Mouse (Mus musculus) telencephalon, adult 2 months (tissue): ENCODE results near the gene Slc4a3.

Source experiments
- DNase-seq: peaks from one replicate; pipeline ENCODE4 v3.0.0-alpha.2; 2011; ENCODE audit warnings: low read depth, low spot score

The Slc4a3 gene

GRCm38 (mm10) chr1:75521321-75522031 lies 24.6 kb upstream of the Slc4a3 start, which contains the start of gene Stk11ip:
Gene Stk11ip, plus strand, starts transcription at chr1:75521529.
- DNase-seq: peak; percentile 89

GRCm38 (mm10) chr1:75524679-75525078 lies 21.4 kb upstream of the Slc4a3 start:
- no peak for DNase-seq

GRCm38 (mm10) chr1:75530546-75530945 lies 15.5 kb upstream of the Slc4a3 start:
- DNase-seq: no peak

- no peak for DNase-seq
These were observed 13.5 kb upstream of the Slc4a3 start for GRCm38 (mm10) chr1:75532280-75533172.

GRCm38 (mm10) chr1:75533325-75534252 lies 12.5 kb upstream of the Slc4a3 start:
- DNase-seq: no peak

GRCm38 (mm10) chr1:75537587-75537986 lies 8.5 kb upstream of the Slc4a3 start:
- no peak for DNase-seq

- DNase-seq: no peak
These were observed 7.4 kb upstream of the Slc4a3 start for GRCm38 (mm10) chr1:75538597-75539190.

- no peak for DNase-seq
These were observed 4.6 kb upstream of the Slc4a3 start for GRCm38 (mm10) chr1:75541496-75541895.

- no peak for DNase-seq
These were observed 1.7 kb upstream of the Slc4a3 start for GRCm38 (mm10) chr1:75544351-75544750.

- DNase-seq: no peak
These were observed 1.3 kb downstream of the Slc4a3 start for GRCm38 (mm10) chr1:75547351-75547750.

- no peak for DNase-seq
These were observed 2.0 kb downstream of the Slc4a3 start for GRCm38 (mm10) chr1:75548083-75548482.

GRCm38 (mm10) chr1:75548871-75549270 lies 2.8 kb downstream of the Slc4a3 start:
- no peak for DNase-seq

GRCm38 (mm10) chr1:75549289-75550279 lies 3.5 kb downstream of the Slc4a3 start:
- DNase-seq: no peak

- DNase-seq: no peak
These were observed 4.5 kb downstream of the Slc4a3 start for GRCm38 (mm10) chr1:75550586-75550985.

GRCm38 (mm10) chr1:75555680-75556079 lies 9.6 kb downstream of the Slc4a3 start:
- no peak for DNase-seq

GRCm38 (mm10) chr1:75556143-75556781 lies 10.2 kb downstream of the Slc4a3 start:
- DNase-seq: peak; percentile 88

GRCm38 (mm10) chr1:75557041-75557440 lies 11.0 kb downstream of the Slc4a3 start:
- DNase-seq: no peak

- DNase-seq: no peak
These were observed 12.5 kb downstream of the Slc4a3 start for GRCm38 (mm10) chr1:75558388-75559178.
